Mouse (Mus musculus) ES-E14 (cell line): ENCODE data around the gene Pop7.

Experiments used
- CHD2 ChIP-seq: IDR thresholded peaks from 2 replicates; pipeline ENCODE4 v1.6.1; 2014; ENCODE audit warnings: mild to moderate bottlenecking, low read depth, low read length, inconsistent platforms
- MAFK ChIP-seq: IDR thresholded peaks from 2 replicates; pipeline ENCODE4 v1.6.1; 2014; ENCODE audit warnings: mild to moderate bottlenecking, low read depth, low read length, inconsistent platforms; ENCODE audit not compliant: insufficient read depth

DNA sequence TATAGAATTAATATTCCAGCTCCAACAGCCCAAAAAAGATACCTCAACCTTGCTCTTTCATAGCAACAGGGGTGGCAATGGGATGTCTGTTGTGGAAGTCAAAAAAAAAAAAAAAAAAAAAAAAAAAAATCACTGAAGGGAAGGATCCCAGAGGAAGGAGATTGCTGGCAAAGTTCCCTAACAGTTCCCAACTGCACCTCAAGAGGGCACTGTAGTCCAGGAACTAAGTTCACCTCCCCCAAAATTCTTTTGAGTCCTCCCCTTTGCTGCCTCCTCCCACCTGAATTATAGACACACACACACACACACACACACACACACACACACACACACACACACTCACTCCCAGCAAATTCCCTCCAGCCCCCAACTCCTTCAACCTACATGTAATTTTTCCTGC, 21.2 kb downstream of the Pop7 start:
- TF ChIP-seq MAFK, result no peak
- no peak for TF ChIP-seq CHD2
